Mouse (Mus musculus) gastrocnemius, adult 18-20 months (tissue): ENCODE data around the gene Kncn. TPM values are rescaled to one million over a fixed set of nuclear protein-coding genes. Genes with fewer than 3 reads are reported as not detected.

Source experiments
- DNase-seq: peaks from one replicate; pipeline ENCODE4 v3.0.0; 2021; ENCODE audit warnings: low spot score
- long read RNA-seq, 2 experiments: library from polyadenylated mRNA; stranded (forward); transcript quantifications; one replicate each; pipeline ENCODE4 v2.0.0; 2021
- total RNA-seq, 2 experiments: library from RNA; stranded (reverse); gene quantifications; 2 replicates each; pipeline ENCODE4 v1.2.3; 2021

Gene Kncn
- not detected for total RNA-seq
- long read RNA-seq, experiment 1, partial matches to known transcripts: 0 of 1 reads
- long read RNA-seq, experiment 1, other reads (novel, unspliced or antisense): 0 of 1 reads
- long read RNA-seq, experiment 2: 0 reads

DNA sequence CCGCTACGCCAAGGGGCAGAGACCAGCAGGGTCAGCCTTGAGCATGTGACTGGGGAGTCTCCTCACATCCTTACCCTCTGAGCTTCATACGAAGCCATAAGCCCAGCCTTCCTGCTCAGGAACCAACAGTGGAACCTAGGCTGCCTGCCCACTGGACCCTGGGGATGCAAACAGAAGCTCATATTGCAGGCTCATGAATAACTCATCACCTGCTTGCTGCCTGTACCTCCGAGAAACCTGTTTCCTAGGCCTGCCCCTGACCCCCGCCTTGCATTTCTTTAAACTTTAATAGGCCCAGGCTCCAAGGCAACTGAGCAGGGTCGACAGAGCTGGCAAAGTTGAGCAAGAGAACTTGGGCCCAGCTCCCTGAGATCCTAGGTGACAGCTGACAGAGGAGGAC lies at the start of gene Kncn:
Gene Kncn (plus strand): TSS at position 379 of the 400 bp plus-strand sequence.
- no peak for DNase-seq

DNA sequence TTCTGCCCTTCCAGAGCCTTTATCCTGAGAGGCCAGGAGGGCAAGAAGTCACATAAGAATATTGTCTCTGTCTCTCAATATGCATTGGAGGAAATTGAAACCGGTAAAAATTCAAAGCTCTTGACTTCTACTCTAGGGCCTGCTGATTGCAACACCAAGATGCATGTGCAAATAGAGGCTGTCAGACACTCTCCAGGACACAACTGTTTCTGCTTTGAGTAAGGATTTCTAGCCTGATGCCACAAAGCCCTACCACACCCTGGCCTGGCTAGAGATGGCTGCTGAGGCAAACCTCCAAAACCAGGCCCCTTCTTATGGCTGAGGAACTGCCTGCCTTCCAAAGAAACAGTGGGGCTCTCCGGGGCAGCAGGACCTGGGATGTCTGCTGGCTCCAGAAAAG lies 48.6 kb upstream of the Kncn start:
- DNase-seq: no peak

- no peak for DNase-seq
Observed at GRCm38 (mm10) chr4:115838196-115838595, 46.0 kb upstream of the Kncn start.

- DNase-seq: peak; percentile 93
Observed at GRCm38 (mm10) chr4:115838696-115839641, 45.2 kb upstream of the Kncn start, which contains the start of gene Mknk1. Gene Mknk1, plus strand, starts transcription at chr4:115839198.

DNA sequence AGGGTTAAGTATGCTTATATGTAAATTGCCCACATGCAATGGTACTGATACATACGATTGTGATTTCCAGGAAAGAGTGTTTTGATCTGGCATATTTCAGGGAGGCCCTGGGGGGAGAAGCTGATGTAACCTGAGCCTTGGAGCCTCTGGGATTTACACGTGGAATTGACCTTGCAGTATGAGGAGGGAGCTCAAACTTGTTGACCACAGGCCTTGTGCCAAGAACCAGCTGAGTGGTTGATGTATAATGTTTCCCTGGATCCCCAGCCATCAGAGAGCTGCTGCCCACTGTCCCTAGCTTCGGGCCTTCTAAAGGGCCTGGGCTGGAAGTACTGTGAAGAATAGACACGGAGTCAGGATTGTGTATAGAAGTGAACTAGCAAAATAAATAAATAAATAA lies 44.2 kb upstream of the Kncn start:
- DNase-seq: peak; percentile 37

DNA sequence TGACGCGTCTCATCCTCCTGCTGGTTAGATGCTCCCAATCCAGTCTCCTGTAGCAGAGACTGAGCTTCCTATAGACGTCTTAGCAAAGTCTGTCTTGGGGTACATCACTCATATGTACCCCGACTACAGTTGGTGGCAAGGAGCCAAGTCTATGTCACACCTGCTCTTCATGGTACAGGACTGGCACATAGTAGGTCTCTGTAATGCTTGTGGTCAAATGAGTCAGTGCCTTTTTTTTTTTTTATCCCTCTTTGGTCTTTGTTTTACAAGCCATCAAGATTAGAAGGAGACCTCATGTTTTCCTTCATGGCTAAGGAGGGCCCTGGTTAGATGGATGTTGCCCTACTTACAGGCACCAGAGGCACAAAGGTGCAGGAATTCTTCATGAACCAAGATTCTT lies 43.4 kb upstream of the Kncn start:
- DNase-seq: no peak

- no peak for DNase-seq
Observed at GRCm38 (mm10) chr4:115846656-115847055, 37.5 kb upstream of the Kncn start.

GRCm38 (mm10) chr4:115847377-115847776 lies 36.8 kb upstream of the Kncn start:
- no peak for DNase-seq

- no peak for DNase-seq
Observed at GRCm38 (mm10) chr4:115848083-115848482, 36.1 kb upstream of the Kncn start.

DNA sequence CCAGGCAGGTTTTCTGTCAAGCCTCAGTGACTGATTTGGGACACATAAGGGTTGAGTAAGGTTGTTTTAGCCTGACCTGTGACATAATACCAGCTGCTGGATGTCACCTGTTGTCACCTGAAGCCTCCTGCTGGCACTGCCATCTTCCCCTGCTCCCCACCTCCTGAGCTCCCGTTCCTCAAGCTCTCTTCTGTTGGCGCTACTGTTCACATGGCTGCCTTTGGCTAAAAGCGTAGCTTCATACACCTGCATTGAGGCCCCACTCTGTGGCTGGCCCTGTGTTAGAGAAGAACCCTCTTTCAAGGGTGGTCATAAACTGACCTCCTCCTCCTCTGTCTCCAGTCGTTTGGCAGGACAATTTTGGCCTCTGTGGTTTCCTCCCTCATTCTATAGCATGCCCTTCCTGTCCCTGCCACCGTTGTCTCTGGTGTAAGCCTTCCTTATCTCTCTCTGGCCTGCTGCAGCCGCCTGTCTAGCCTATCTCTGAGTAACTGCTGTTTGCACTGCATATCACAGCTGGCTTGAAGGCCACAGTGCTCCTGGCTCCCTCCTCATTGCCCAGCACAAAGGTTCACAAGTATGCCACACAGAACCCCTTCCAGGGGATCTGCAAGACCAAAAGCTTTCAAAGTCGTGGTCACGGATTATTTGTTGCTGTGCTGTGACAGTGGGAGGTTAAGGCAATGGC lies 35.1 kb upstream of the Kncn start:
- DNase-seq: no peak

- no peak for DNase-seq
Observed at GRCm38 (mm10) chr4:115850111-115850510, 34.1 kb upstream of the Kncn start.

GRCm38 (mm10) chr4:115850631-115851030 lies 33.6 kb upstream of the Kncn start:
- no peak for DNase-seq

DNA sequence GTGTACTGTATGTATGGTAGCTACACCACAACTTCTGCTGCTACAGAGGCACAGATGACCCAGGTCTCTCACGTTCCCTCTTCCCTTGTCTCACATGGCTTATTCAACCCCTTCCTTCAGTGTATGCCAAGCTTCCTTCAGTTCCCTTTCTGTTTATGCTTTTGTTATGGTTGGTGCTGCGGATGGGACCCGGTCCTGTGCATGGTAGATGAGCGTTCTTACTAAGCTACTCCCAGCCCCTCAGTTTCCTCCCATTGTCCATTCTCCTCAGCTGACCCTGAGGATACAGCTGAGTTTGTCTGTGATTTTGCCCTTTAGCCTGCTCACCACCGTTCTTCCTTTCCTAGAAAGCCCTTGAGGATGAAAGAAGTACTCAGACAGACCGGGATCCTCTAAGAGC lies 32.6 kb upstream of the Kncn start:
- no peak for DNase-seq

DNA sequence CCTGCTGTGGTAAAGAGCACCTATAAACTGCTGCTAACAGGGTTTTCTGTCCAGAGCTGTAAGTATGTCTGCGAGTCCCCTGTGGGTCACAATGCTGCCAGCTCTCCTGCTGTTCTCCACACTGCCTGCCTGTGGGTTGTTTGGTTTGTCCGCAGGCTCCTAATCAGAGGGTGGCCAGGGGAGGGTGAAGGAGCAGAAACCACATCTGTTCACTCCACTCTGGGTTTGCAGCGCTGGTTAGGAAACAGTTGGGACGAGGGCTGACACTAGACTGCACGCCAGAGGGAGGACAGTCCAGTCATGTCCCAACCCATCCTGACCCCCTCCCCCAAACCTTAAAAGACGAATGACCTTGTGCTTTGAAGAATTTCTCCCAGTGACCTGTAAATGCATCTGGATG lies 29.1 kb upstream of the Kncn start:
- DNase-seq: no peak

- DNase-seq: no peak
Observed at GRCm38 (mm10) chr4:115855609-115856008, 28.6 kb upstream of the Kncn start.

GRCm38 (mm10) chr4:115856282-115856681 lies 27.9 kb upstream of the Kncn start:
- no peak for DNase-seq

DNA sequence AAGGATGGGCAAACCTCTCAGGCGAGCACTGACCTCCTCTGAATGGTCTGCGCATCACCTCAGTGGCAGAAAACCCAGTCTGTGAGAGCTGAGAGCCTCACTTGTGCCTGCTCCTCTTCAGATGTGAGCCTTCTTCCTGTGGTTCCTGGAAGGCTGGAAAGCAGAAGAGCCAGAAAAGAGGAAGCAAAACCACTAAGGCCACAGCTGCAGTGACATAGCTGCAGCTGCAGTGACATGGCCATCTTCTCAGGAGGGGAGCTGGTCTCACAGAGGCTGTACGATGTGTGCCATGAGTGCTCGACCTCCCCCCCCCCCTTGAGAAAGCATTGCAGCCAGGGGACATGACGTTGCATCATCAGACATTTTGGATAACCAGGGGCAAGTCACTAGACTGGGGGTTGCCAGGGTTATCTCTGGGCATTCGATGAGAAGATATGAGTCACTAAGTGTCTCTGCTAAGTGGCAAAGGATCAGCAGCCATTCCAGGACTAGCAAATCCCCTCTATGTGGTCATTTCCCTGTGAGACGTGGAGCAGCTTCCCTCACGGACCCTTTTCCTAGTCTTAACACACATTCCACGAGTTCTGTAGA lies 26.8 kb upstream of the Kncn start:
- DNase-seq: no peak

DNA sequence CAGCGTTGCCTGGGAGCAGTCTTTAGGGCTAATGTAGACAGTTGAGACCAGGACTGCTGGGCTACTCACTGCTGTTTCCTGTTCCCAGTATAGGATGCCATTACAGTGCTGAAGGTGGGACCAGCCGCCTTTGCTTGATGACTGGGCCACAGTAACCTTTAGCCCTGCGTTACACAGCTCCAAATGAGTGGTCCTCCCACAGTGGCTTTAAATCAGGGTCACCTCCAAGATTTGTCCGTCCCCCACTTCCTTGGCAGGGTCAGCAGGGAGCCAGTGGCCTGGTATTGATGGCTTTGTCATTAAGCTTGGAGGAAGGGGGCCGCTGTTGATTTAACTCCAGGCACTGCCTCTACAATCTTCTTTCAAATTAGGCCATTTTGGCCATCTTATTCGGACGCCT lies 20.8 kb upstream of the Kncn start:
- no peak for DNase-seq

GRCm38 (mm10) chr4:115863880-115864279 lies 20.3 kb upstream of the Kncn start:
- DNase-seq: no peak

GRCm38 (mm10) chr4:115869512-115870210 lies 14.5 kb upstream of the Kncn start:
- DNase-seq: no peak

- no peak for DNase-seq
Observed at GRCm38 (mm10) chr4:115873231-115873630, 11.0 kb upstream of the Kncn start.
